Mouse (Mus musculus): Measurements from ENCODE around the gene Sestd1. TPM values are rescaled to one million over a fixed set of nuclear protein-coding genes. Genes with fewer than 3 reads are reported as not detected.

Sestd1 gene
- polyA plus RNA-seq, 1 experiment from 2014 or later = 0.51 TPM

DNA sequence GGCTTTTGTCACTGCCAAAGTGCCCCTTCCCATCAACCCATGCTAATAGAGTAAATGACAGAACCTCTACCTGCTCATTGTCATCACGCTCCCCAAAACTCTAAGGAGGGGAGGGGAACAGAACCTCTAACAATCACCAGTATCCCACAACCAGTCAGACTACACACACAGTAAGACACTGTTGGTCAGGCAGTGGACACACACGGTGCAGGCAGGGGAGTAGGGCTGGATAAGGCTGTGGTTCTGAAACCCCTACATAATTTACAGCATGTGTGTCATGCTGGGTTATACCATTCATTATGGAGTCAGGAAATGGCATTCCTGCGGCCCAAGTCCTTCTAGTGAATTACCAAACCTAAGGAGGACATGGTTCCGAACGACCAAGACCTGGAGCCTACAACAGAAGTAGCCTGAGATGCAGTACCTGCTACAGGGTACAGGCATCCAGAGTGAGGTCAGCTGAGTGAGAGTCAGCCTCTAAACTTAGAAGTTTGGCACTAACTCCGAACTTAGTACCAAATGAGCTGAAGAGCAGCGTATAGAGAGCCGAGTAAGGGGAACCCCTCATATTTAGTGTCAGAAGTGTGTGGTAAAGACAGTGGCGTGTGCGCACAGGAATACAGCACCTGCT is 33.1 kb downstream of the Sestd1 start:
- H3K4me3 ChIP-seq (ENCODE audit: low read depth, low read length) = no peak overlapping the region
- WGBS (ENCODE audit: insufficient replicate concordance) = 68% methylated on average over 10 of the region's 10 CpGs
- ATAC-seq (ENCODE audit: low read depth) = no peak
- no peak overlapping the region for H3K4me2 ChIP-seq (ENCODE audit: low read depth, low read length)
- H3K9ac ChIP-seq (ENCODE audit: low read depth, low read length) = no peak overlapping the region
- no peaks in the 10 kb centered on the region for H3K4me1 ChIP-seq (ENCODE audit: control insufficient read depth, low read depth, low read length)
- H3K27ac ChIP-seq (ENCODE audit: low read length) = no peak overlapping the region
- H3K36me3 ChIP-seq (ENCODE audit: control insufficient read depth, insufficient read depth) = no peaks in the 10 kb centered on the region
- no peaks in the 10 kb centered on the region for H3K27me3 ChIP-seq (ENCODE audit: control insufficient read depth, insufficient read depth, low read depth, low read length)
- no peaks in the 10 kb centered on the region for H3K9me3 ChIP-seq (replicated peaks; ENCODE audit: control insufficient read depth, low read length)

DNA sequence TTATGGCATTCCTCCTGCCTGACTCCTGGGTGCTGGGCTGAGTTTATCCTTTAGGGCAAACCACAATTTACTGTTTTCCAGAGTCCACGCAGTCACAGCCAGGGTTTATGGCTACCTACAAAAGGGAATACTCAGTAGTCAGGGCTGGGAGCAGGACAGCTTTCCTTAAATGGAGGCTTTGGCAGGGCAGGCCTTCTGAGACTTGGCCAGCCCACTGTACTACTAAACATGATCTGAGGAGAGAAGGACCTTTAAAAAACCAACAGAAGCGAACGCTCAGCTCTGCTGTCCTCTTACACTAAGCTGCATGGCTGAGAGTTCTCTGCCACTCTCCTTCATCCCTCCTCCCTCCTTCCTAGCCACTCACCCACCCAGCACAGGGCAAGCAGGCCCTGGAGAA is 34.6 kb downstream of the Sestd1 start:
- ATAC-seq (ENCODE audit: low read depth) = no peak
- 73% methylated on average over 3 of the region's 3 CpGs for WGBS (ENCODE audit: insufficient replicate concordance)
- no peaks in the 10 kb centered on the region for H3K36me3 ChIP-seq (ENCODE audit: control insufficient read depth, insufficient read depth)
- no peak overlapping the region for H3K4me2 ChIP-seq (ENCODE audit: low read depth, low read length)
- no peaks in the 10 kb centered on the region for H3K4me1 ChIP-seq (ENCODE audit: control insufficient read depth, low read depth, low read length)
- H3K9ac ChIP-seq (ENCODE audit: low read depth, low read length) = no peak overlapping the region
- H3K4me3 ChIP-seq (ENCODE audit: low read depth, low read length) = no peak overlapping the region
- H3K27ac ChIP-seq (ENCODE audit: low read length) = no peak overlapping the region
- H3K27me3 ChIP-seq (ENCODE audit: control insufficient read depth, insufficient read depth, low read depth, low read length) = no peaks in the 10 kb centered on the region
- H3K9me3 ChIP-seq (replicated peaks; ENCODE audit: control insufficient read depth, low read length) = no peaks in the 10 kb centered on the region

DNA sequence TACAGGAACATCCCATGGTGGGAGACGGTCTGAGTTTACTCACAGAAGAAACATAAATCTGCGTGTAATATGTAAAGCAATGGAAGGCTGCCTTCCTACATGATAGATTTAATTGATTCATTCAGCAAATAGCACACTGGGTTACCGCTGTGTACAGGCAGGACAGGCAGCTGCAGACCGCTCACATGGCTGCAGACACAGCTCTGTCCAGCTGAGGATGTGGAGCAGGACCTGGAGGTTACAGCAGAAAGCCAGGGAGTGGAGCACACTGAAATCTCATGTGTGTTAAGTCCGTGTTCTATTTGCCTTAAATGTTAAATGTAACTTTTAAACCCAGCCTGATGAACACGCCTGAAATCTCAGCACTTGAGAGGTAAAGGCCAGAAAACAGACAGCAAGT is 38.1 kb downstream of the Sestd1 start:
- Histone ChIP-seq H3K4me1 (ENCODE audit: control insufficient read depth, low read depth, low read length) (no peaks in the 10 kb centered on the region), H3K27ac (ENCODE audit: low read length) (no peak overlapping the region), H3K4me2 (ENCODE audit: low read depth, low read length) (no peak overlapping the region), H3K4me3 (ENCODE audit: low read depth, low read length) (no peak overlapping the region), H3K36me3 (ENCODE audit: control insufficient read depth, insufficient read depth) (no peaks in the 10 kb centered on the region), H3K27me3 (ENCODE audit: control insufficient read depth, insufficient read depth, low read depth, low read length) (no peaks in the 10 kb centered on the region), H3K9ac (ENCODE audit: low read depth, low read length) (no peak overlapping the region), H3K9me3 (replicated peaks; ENCODE audit: control insufficient read depth, low read length) (no peaks in the 10 kb centered on the region)
- no peak for ATAC-seq (ENCODE audit: low read depth)
- 65% methylated on average over 6 of the region's 6 CpGs for WGBS (ENCODE audit: insufficient replicate concordance)

GRCm38 (mm10) chr2:77238607-77239006 is 41.8 kb downstream of the Sestd1 start:
- H3K27me3 ChIP-seq (ENCODE audit: control insufficient read depth, insufficient read depth, low read depth, low read length) = no peaks in the 10 kb centered on the region
- no peak overlapping the region for H3K4me2 ChIP-seq (ENCODE audit: low read depth, low read length)
- H3K4me3 ChIP-seq (ENCODE audit: low read depth, low read length) = no peak overlapping the region
- ATAC-seq (ENCODE audit: low read depth) = no peak
- no peak overlapping the region for H3K9ac ChIP-seq (ENCODE audit: low read depth, low read length)
- H3K9me3 ChIP-seq (replicated peaks; ENCODE audit: control insufficient read depth, low read length) = no peaks in the 10 kb centered on the region
- H3K27ac ChIP-seq (ENCODE audit: low read length) = no peak overlapping the region
- no peaks in the 10 kb centered on the region for H3K4me1 ChIP-seq (ENCODE audit: control insufficient read depth, low read depth, low read length)
- H3K36me3 ChIP-seq (ENCODE audit: control insufficient read depth, insufficient read depth) = no peaks in the 10 kb centered on the region
- WGBS (ENCODE audit: insufficient replicate concordance) = 74% methylated on average over 3 of the region's 3 CpGs

GRCm38 (mm10) chr2:77238046-77238445 is 42.3 kb downstream of the Sestd1 start:
- Histone ChIP-seq H3K4me1 (ENCODE audit: control insufficient read depth, low read depth, low read length) (no peaks in the 10 kb centered on the region), H3K27ac (ENCODE audit: low read length) (no peak overlapping the region), H3K4me3 (ENCODE audit: low read depth, low read length) (no peak overlapping the region), H3K4me2 (ENCODE audit: low read depth, low read length) (no peak overlapping the region), H3K9me3 (replicated peaks; ENCODE audit: control insufficient read depth, low read length) (no peaks in the 10 kb centered on the region), H3K27me3 (ENCODE audit: control insufficient read depth, insufficient read depth, low read depth, low read length) (no peaks in the 10 kb centered on the region), H3K9ac (ENCODE audit: low read depth, low read length) (no peak overlapping the region), H3K36me3 (ENCODE audit: control insufficient read depth, insufficient read depth) (no peaks in the 10 kb centered on the region)
- no peak for ATAC-seq (ENCODE audit: low read depth)
- 38% methylated on average over 3 of the region's 3 CpGs for WGBS (ENCODE audit: insufficient replicate concordance)

GRCm38 (mm10) chr2:77236860-77237259 is 43.5 kb downstream of the Sestd1 start:
- WGBS (ENCODE audit: insufficient replicate concordance) = 60% methylated on average over 4 of the region's 4 CpGs
- H3K27me3 ChIP-seq (ENCODE audit: control insufficient read depth, insufficient read depth, low read depth, low read length) = no peaks in the 10 kb centered on the region
- H3K4me1 ChIP-seq (ENCODE audit: control insufficient read depth, low read depth, low read length) = no peaks in the 10 kb centered on the region

GRCm38 (mm10) chr2:77235896-77236295 is 44.5 kb downstream of the Sestd1 start:
- no peaks in the 10 kb centered on the region for H3K9me3 ChIP-seq (replicated peaks; ENCODE audit: control insufficient read depth, low read length)
- 63% methylated on average over 4 of the region's 4 CpGs for WGBS (ENCODE audit: insufficient replicate concordance)
- no peak overlapping the region for H3K4me2 ChIP-seq (ENCODE audit: low read depth, low read length)
- H3K4me3 ChIP-seq (ENCODE audit: low read depth, low read length) = no peak overlapping the region
- H3K9ac ChIP-seq (ENCODE audit: low read depth, low read length) = no peak overlapping the region
- no peaks in the 10 kb centered on the region for H3K36me3 ChIP-seq (ENCODE audit: control insufficient read depth, insufficient read depth)
- no peaks in the 10 kb centered on the region for H3K4me1 ChIP-seq (ENCODE audit: control insufficient read depth, low read depth, low read length)
- ATAC-seq (ENCODE audit: low read depth) = no peak
- H3K27ac ChIP-seq (ENCODE audit: low read length) = no peak overlapping the region
- H3K27me3 ChIP-seq (ENCODE audit: control insufficient read depth, insufficient read depth, low read depth, low read length) = no peaks in the 10 kb centered on the region

More at GRCm38 (mm10) chr2:77236860-77237259, 43.5 kb downstream of the Sestd1 start:
- Histone ChIP-seq H3K27ac (ENCODE audit: low read length) (no peak overlapping the region), H3K36me3 (ENCODE audit: control insufficient read depth, insufficient read depth) (no peaks in the 10 kb centered on the region), H3K4me2 (ENCODE audit: low read depth, low read length) (no peak overlapping the region), H3K9ac (ENCODE audit: low read depth, low read length) (no peak overlapping the region), H3K4me3 (ENCODE audit: low read depth, low read length) (no peak overlapping the region), H3K9me3 (replicated peaks; ENCODE audit: control insufficient read depth, low read length) (no peaks in the 10 kb centered on the region)
- no peak for ATAC-seq (ENCODE audit: low read depth)

DNA sequence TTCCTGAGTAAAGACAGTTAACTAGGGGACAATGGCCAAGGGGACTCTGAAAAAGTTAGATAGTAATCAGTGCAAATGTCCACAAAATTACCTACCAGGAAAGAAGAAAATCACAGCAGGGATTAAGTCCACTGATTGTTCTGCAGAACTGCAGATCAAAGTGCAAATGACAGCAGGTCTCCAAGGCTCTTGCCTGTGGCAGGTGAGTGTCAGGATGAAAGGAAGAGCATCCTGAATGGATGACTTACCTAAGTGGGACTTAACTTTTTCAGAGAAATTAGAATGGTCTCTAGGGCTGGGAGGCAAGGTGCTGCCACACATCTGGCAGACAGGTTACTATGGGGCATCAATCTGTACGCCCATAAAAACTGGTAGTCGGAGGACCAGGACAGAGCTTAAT is 47.8 kb downstream of the Sestd1 start:
- 80% methylated on average over 2 of the region's 2 CpGs for WGBS (ENCODE audit: insufficient replicate concordance)
- no peak overlapping the region for H3K27ac ChIP-seq (ENCODE audit: low read length)
- no peak overlapping the region for H3K4me3 ChIP-seq (ENCODE audit: low read depth, low read length)
- H3K9me3 ChIP-seq (replicated peaks; ENCODE audit: control insufficient read depth, low read length) = no peaks in the 10 kb centered on the region
- no peak overlapping the region for H3K9ac ChIP-seq (ENCODE audit: low read depth, low read length)
- no peaks in the 10 kb centered on the region for H3K4me1 ChIP-seq (ENCODE audit: control insufficient read depth, low read depth, low read length)
- H3K36me3 ChIP-seq (ENCODE audit: control insufficient read depth, insufficient read depth) = no peaks in the 10 kb centered on the region
- H3K4me2 ChIP-seq (ENCODE audit: low read depth, low read length) = no peak overlapping the region
- ATAC-seq (ENCODE audit: low read depth) = no peak
- H3K27me3 ChIP-seq (ENCODE audit: control insufficient read depth, insufficient read depth, low read depth, low read length) = no peaks in the 10 kb centered on the region

DNA sequence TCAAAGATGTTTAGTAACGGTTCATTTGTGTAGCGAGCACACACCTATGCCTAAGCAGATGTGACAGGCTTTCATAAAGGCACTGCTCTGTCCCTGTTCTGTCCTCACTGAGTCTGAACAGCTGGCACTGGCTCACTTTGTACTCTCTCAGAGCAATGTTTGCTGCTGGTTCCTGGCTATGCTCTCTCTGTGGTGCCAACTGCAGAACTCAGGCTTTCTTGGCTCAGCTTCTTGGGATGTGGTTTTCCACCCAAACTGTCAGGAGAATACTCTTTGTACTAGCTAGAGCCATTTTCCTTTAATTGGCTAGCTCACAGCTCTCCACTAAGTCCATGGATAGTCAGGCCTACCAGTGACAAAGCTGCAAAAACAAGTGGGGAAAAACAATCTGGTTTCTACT is 59.4 kb downstream of the Sestd1 start:
- 75% methylated on average over 2 of the region's 2 CpGs for WGBS (ENCODE audit: insufficient replicate concordance)
- Histone ChIP-seq H3K4me1 (ENCODE audit: control insufficient read depth, low read depth, low read length) (no peaks in the 10 kb centered on the region), H3K36me3 (ENCODE audit: control insufficient read depth, insufficient read depth) (no peaks in the 10 kb centered on the region), H3K27me3 (ENCODE audit: control insufficient read depth, insufficient read depth, low read depth, low read length) (no peaks in the 10 kb centered on the region), H3K4me2 (ENCODE audit: low read depth, low read length) (no peak overlapping the region), H3K9ac (ENCODE audit: low read depth, low read length) (no peak overlapping the region), H3K4me3 (ENCODE audit: low read depth, low read length) (no peak overlapping the region), H3K27ac (ENCODE audit: low read length) (no peak overlapping the region), H3K9me3 (replicated peaks; ENCODE audit: control insufficient read depth, low read length) (no peaks in the 10 kb centered on the region)
- no peak for ATAC-seq (ENCODE audit: low read depth)

Data from liver, embryonic 16.5 days (tissue).